Mouse (Mus musculus) left cerebral cortex, postnatal 14 days (tissue): ENCODE data around the gene Klk10. TPM values are rescaled to one million over a fixed set of nuclear protein-coding genes. Genes with fewer than 3 reads are reported as not detected.

Source experiments
- DNase-seq, 2 experiments: peaks; one replicate each; pipeline ENCODE4 v3.0.0; 2021 to 2022; ENCODE audit warnings: low spot score in 2 of 2, mixed read lengths in 1 of 2
- intact Hi-C: fragments of 180-260 bp; cut with DNase I; formaldehyde crosslinking; loops from one replicate; pipeline ENCODE4 v1.15.1; 2025
- total RNA-seq, 2 experiments: library from RNA; stranded (reverse); gene quantifications; 2 replicates each; pipeline ENCODE4 v1.2.3; 2021

Gene Klk10
- total RNA-seq, 2 experiments from 2014 or later: 0.40 TPM; not detected in 1

- DNase-seq: no peak
- intact Hi-C loops: no loop called here
These were observed 7.3 kb downstream of the Klk10 start for GRCm38 (mm10) chr7:43788096-43788495.

GRCm38 (mm10) chr7:43789295-43789694 lies 8.5 kb downstream of the Klk10 start:
- DNase-seq: no peak
- intact Hi-C loops: no loop called here

GRCm38 (mm10) chr7:43791591-43791990 lies 10.8 kb downstream of the Klk10 start, which contains the start of gene Klk9:
TSS of gene Klk9 (plus strand) at chr7:43791891.
- DNase-seq: no peak
- intact Hi-C loops: no loop called here

GRCm38 (mm10) chr7:43796355-43796754 lies 15.5 kb downstream of the Klk10 start:
- DNase-seq: no peak
- intact Hi-C loops: loop anchor here (5.0 kb wide), 1 partner anchor 96 kb away; no protein-coding TSS in a partner anchor

GRCm38 (mm10) chr7:43797333-43797769 lies 16.5 kb downstream of the Klk10 start, which contains the start of gene Klk8:
TSS of gene Klk8 (plus strand) at chr7:43797577.
- no peak for DNase-seq
- intact Hi-C loops: loop anchor here (5.0 kb wide), 1 partner anchor 95 kb away; no protein-coding TSS in a partner anchor

GRCm38 (mm10) chr7:43797844-43798462 lies 17.1 kb downstream of the Klk10 start:
- no peak for DNase-seq
- intact Hi-C loops: loop anchor here (5.0 kb wide), 1 partner anchor 94 kb away; no protein-coding TSS in a partner anchor

GRCm38 (mm10) chr7:43799876-43800275 lies 19.0 kb downstream of the Klk10 start:
- no peak for DNase-seq
- intact Hi-C loops: loop anchor here (5.0 kb wide), 1 partner anchor 92 kb away; no protein-coding TSS in a partner anchor

- intact Hi-C loops: no loop called here
- no peak for DNase-seq
These were observed 30.2 kb downstream of the Klk10 start, which contains the start of gene Klk7 for GRCm38 (mm10) chr7:43810994-43811393. TSS of gene Klk7 (plus strand) at chr7:43811294.

- DNase-seq: no peak
- intact Hi-C loops: no loop called here
These were observed 34.4 kb downstream of the Klk10 start for GRCm38 (mm10) chr7:43815211-43815610.

GRCm38 (mm10) chr7:43816746-43817145 lies 35.9 kb downstream of the Klk10 start:
- intact Hi-C loops: no loop called here
- no peak for DNase-seq

GRCm38 (mm10) chr7:43821581-43821980 lies 40.7 kb downstream of the Klk10 start:
- intact Hi-C loops: no loop called here

GRCm38 (mm10) chr7:43824199-43824598 lies 43.4 kb downstream of the Klk10 start, which contains the start of gene Klk6:
TSS of gene Klk6 (plus strand) at chr7:43824499.
- DNase-seq: no peak
- intact Hi-C loops: no loop called here

More at GRCm38 (mm10) chr7:43821581-43821980, 40.7 kb downstream of the Klk10 start:
- no peak for DNase-seq

- DNase-seq: no peak
- intact Hi-C loops: no loop called here
These were observed 45.2 kb downstream of the Klk10 start for GRCm38 (mm10) chr7:43826056-43826455.

GRCm38 (mm10) chr7:43827706-43828105 lies 46.9 kb downstream of the Klk10 start:
- intact Hi-C loops: no loop called here

GRCm38 (mm10) chr7:43829006-43829405 lies 48.2 kb downstream of the Klk10 start:
- intact Hi-C loops: no loop called here
- DNase-seq: no peak

More at GRCm38 (mm10) chr7:43827706-43828105, 46.9 kb downstream of the Klk10 start:
- DNase-seq: no peak

Other genes starting within 250 kb of the Klk10 start
- 1 to 10 TPM; 5.7 to 6.1 TPM for gene Cd33, start 236.6 kb upstream of the Klk10 start, total RNA-seq
- 1 to 10 TPM; 4.9 TPM for gene Zfp658, start 218.8 kb upstream of the Klk10 start, total RNA-seq
- gene Zfp719, start 201.4 kb upstream of the Klk10 start, total RNA-seq: 10 to 100 TPM; 17.6 to 21.3 TPM
- under 1 TPM; 0.17 to 0.20 TPM for gene Zfp819, start 173.9 kb upstream of the Klk10 start, total RNA-seq
- gene Ceacam18, start 146.3 kb upstream of the Klk10 start, total RNA-seq: under 1 TPM in 1 of 2 experiments, not detected in 1; 0.18 TPM
- gene Siglece, start 120.9 kb upstream of the Klk10 start, total RNA-seq: 1 to 10 TPM; 1.2 to 1.5 TPM
- gene Ctu1, start 109.0 kb upstream of the Klk10 start, total RNA-seq: 1 to 10 TPM; 8.2 to 8.9 TPM
- not detected for gene Klk14, start 90.6 kb upstream of the Klk10 start, total RNA-seq
- not detected for gene Klk13, start 68.5 kb upstream of the Klk10 start, total RNA-seq
- gene Klk12, start 12.1 kb upstream of the Klk10 start, total RNA-seq: not detected
- gene Klk11, start 6.4 kb upstream of the Klk10 start, total RNA-seq: not detected
- gene Klk9, start 10.9 kb downstream of the Klk10 start, total RNA-seq: not detected
- gene Klk8, start 16.5 kb downstream of the Klk10 start, total RNA-seq: 1 to 10 TPM; 3.3 to 5.5 TPM
- gene Klk7, start 30.3 kb downstream of the Klk10 start, total RNA-seq: not detected
- not detected for gene Klk6, start 43.5 kb downstream of the Klk10 start, total RNA-seq
- not detected for gene Klk5, start 60.9 kb downstream of the Klk10 start, total RNA-seq
- not detected for gene Klk4, start 100.1 kb downstream of the Klk10 start, total RNA-seq
- gene Klk15, start 152.7 kb downstream of the Klk10 start, total RNA-seq: not detected
- not detected for gene Klk1b8, start 169.6 kb downstream of the Klk10 start, total RNA-seq
- gene Klk1b1, start 185.7 kb downstream of the Klk10 start, total RNA-seq: not detected
- not detected for gene Klk1b9, start 195.0 kb downstream of the Klk10 start, total RNA-seq
- gene Klk1b11, start 214.8 kb downstream of the Klk10 start, total RNA-seq: not detected
- gene Klk1b26, start 231.1 kb downstream of the Klk10 start, total RNA-seq: not detected